Mouse (Mus musculus): ENCODE measurements around the gene Ift57.

DNA sequence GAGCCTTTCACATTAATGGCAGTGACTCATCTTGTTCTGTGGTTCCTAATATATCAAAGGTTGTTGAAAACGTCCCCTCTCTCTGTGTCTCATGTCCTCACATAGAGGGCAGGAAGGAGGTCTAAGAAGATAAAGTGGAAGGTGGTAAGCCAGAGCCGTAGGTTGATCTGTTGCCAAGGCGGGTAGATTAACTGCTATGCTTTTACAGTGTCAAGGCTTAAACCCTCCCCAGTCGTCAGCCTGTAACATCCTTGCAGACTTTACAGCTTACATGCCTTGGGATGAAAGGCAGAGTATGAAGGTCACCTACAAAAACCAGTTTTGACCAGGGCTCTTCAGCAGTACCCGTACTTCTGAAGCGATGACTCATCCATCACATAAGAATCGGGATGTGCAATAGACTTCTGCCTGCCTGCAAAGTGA, 108.4 kb downstream of the Ift57 start:
- no peak for TF ChIP-seq TAL1 (conservative IDR thresholded peaks at IDR 0.05; ENCODE audit: low read depth, low read length)
- TF ChIP-seq CTCF (IDR thresholded peaks at IDR 0.05; ENCODE audit: low read depth, low read length), result no peak
- TF ChIP-seq GATA1 (IDR thresholded peaks at IDR 0.05; ENCODE audit: borderline replicate concordance, low read length), result no peak
